Mouse (Mus musculus) heart, embryonic 16.5 days (tissue): ENCODE measurements around the gene Kat7. TPM values are rescaled to one million over a fixed set of nuclear protein-coding genes. Genes with fewer than 3 reads are reported as not detected.

ENCODE experiments used
- ATAC-seq: fragments of 200-750 bp; cut with Nextera tagmentation; replicated peaks from 2 replicates; pipeline ENCODE4 v1.8.0; 2017; ENCODE audit warnings: moderate number of reproducible peaks; ENCODE audit not compliant: insufficient read depth, low FRiP score; ENCODE audit errors: extremely low read depth
- H3K27ac ChIP-seq: fragments of 300-500 bp; sonication (generic); 2 replicates; pipeline ENCODE4 v1.5.1; 2014; ENCODE audit warnings: mild to moderate bottlenecking, low read length, control low read depth, moderate library complexity
- H3K27me3 ChIP-seq: fragments of 300-500 bp; sonication (generic); 2 replicates; pipeline ENCODE4 v1.6.1; 2014; ENCODE audit warnings: low read length, mixed read lengths; ENCODE audit not compliant: control insufficient read depth, insufficient read depth
- H3K36me3 ChIP-seq: fragments of 300-500 bp; sonication (generic); 2 replicates; pipeline ENCODE4 v1.6.1; 2014; ENCODE audit not compliant: control insufficient read depth, insufficient read depth
- H3K4me1 ChIP-seq: fragments of 300-500 bp; sonication (generic); 2 replicates; pipeline ENCODE4 v1.6.1; 2014; ENCODE audit warnings: low read length, mixed read lengths; ENCODE audit not compliant: control insufficient read depth, insufficient read depth
- H3K4me2 ChIP-seq: fragments of 300-500 bp; sonication (generic); 2 replicates; pipeline ENCODE4 v1.6.1; 2014; ENCODE audit warnings: low read depth, mild to moderate bottlenecking, control low read depth, low read length
- H3K4me3 ChIP-seq: fragments of 300-500 bp; sonication (generic); 2 replicates; pipeline ENCODE4 v1.5.1; 2014; ENCODE audit warnings: mild to moderate bottlenecking, control low read depth, low read length
- H3K9ac ChIP-seq: fragments of 300-500 bp; sonication (generic); 2 replicates; pipeline ENCODE4 v1.6.1; 2014; ENCODE audit warnings: low read length, control low read depth
- H3K9me3 ChIP-seq: fragments of 300-500 bp; sonication (generic); replicated peaks from 2 replicates; pipeline ENCODE4 v1.6.1; 2016; ENCODE audit warnings: low read length; ENCODE audit not compliant: control insufficient read depth
- WGBS: fragments of 180-500 bp; shearing (Covaris S2); extraction: QIAGEN DNeasy Blood & Tissue Kit; methylation state at CpG from one replicate; pipeline ENCODE4 v1.1.7; 2014; 5-methylcytosine and 5-hydroxymethylcytosine counted together
- polyA plus RNA-seq: library from polyadenylated mRNA; unstranded; fragments of >200 nt; fragmentation: Nextera tagmentation; extraction: Ambion mirVana; gene quantifications from 2 replicates; pipeline ENCODE4 v1.2.1, GENCODE M21; 2015

The Kat7 gene
- polyA plus RNA-seq = 49.8 and 51.1 TPM in 2 replicates

DNA sequence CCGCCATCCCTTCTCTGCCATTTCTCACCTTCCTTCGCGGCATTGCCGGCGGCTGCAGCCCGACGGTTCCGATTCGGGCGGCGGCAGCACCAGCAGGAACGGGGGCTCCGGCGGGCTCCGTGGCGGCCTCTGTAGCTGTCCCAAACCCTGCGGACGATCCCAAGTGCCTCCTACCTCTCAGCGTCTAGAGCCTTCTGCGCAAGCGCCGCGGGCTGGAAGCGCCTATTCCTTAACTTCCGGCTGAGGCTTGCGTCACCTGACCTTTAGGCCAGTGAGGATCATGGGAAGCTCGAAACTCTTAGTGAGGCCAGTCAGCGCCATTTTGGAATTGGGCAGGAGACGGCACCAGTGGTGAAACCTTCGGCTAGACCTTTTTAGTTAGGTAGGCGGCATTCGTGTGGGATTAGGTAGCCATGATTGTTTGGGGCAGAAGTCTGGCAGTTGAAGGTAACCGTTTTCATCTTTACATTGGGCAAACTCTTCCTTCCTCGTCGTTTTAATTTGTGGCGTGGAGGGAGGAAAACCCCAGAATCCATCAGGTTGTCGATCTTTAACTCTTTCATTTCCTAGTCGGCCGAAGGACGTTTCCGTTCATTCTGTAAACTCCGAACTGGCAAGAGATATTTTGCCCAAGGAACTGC, at the start of gene Kat7:
TSS of gene Kat7 (minus strand) at position 240 of the 641 bp plus-strand sequence.
- peak within 1 kb of the TSS; percentile 93 for H3K4me2 ChIP-seq
- H3K9me3 ChIP-seq = no peaks in the 10 kb centered on the region
- H3K9ac ChIP-seq = peak within 1 kb of the TSS; percentile 100
- peak within 1 kb of the TSS; percentile 99 for H3K27ac ChIP-seq
- under 1% methylated on average over 42 of the region's 42 CpGs for WGBS
- ATAC-seq = peak; percentile 91
- H3K27me3 ChIP-seq = no peaks in the 10 kb centered on the region
- H3K36me3 ChIP-seq = peaks cover 8% of the 10 kb centered on the region
- peak within 1 kb of the TSS; percentile 98 for H3K4me3 ChIP-seq
- H3K4me1 ChIP-seq = peaks cover 18% of the 10 kb centered on the region

DNA sequence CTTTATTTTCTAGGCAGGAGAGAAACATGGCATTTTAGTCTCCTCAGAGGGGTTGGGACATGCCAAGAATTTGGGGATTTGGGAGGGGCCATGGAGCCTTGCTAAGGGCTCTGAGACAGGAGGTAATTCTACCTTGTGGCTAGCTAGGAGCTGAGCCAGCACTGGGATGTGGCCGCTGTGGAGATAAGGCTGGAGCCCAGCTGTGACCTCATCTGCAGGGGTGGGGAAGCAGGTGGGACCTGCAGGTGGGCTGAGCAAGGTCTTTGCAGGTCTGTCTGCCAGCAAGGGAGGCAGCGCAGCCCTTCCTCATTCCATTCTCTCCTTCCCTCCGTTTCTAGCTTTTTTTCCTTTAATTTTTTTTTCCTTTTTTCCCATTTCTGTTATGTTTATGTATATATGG, 48.2 kb upstream of the Kat7 start:
- no peak overlapping the region for H3K9ac ChIP-seq
- H3K27me3 ChIP-seq = no peaks in the 10 kb centered on the region
- H3K4me1 ChIP-seq = peaks cover 22% of the 10 kb centered on the region
- H3K36me3 ChIP-seq = no peaks in the 10 kb centered on the region
- ATAC-seq = no peak
- H3K27ac ChIP-seq = no peak overlapping the region
- H3K9me3 ChIP-seq = no peaks in the 10 kb centered on the region
- H3K4me3 ChIP-seq = no peak overlapping the region
- WGBS = 52% methylated on average over 3 of the region's 3 CpGs
- no peak overlapping the region for H3K4me2 ChIP-seq

DNA sequence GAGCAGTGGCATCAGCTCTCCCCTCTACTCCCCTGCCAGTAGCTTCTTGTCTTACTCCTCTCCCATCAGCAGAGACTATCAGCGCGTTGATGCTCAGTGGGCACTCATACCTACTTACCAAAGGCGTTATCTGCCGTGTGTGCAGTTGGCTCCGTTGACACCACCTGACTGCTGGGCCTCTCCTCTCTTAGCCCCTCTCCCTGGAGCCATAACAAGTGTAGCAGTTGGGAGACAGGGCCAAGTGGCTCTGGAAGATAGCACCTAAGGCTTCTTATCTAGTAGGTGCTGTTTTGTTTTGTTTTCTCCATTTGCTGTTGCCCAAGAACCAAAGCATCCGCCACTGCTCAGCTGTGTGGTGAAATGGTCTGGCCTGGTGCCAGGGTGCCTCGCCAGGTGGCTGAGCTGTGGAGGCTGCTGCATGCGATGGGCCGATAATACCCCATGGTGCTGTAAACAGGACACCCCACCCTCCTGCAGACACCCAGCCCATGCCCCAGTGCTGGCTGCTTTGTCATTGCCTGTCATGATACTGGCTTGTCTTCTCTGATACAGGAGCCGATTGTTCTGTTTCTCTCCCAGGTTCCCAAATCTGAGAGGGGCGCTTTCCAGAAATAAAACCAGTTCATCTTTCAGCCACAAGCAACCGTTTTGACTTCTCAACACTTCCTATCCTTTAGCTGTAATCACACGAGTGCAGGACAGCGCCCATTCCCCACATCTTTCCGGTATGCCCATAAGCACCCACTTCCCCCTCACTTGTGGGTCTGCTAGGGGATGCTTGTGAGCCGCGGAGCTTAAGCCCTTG, 46.6 kb upstream of the Kat7 start:
- 41% methylated on average over 17 of the region's 17 CpGs for WGBS
- peak overlapping the region; percentile 19; the same call in 1 of the 2 replicates for H3K27ac ChIP-seq

DNA sequence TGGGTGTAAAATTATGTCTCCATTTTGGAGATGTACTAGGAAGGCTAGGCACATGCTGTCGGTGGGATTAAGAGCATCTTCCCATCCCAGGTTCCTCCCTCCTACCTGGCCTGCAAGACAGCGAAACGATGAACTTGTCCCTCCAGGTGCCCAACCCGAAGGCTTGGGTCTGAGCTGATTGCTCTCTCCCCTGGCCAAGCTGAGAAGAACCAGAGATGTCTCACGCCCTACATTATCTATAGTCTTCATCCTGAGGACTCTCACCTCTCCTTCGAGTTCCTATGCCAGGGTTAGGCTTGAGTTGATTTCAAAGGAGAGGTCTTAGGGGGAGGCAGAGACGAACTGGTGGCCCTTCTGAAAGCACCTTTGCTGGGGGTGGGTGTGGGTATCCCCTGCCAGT, 46.0 kb upstream of the Kat7 start:
- H3K4me1 ChIP-seq = peaks cover 22% of the 10 kb centered on the region
- H3K4me2 ChIP-seq = 0 out of 2 replicates have a peak overlapping the region, but pooled peaks have one; percentile 19
- ATAC-seq = no peak
- 83% methylated on average over 7 of the region's 7 CpGs for WGBS
- H3K9me3 ChIP-seq = no peaks in the 10 kb centered on the region
- H3K27me3 ChIP-seq = no peaks in the 10 kb centered on the region
- H3K9ac ChIP-seq = no peak overlapping the region
- H3K27ac ChIP-seq = 0 out of 2 replicates have a peak overlapping the region, but pooled peaks have one; percentile 11
- H3K4me3 ChIP-seq = no peak overlapping the region
- no peaks in the 10 kb centered on the region for H3K36me3 ChIP-seq

More for the DNA sequence above, 46.6 kb upstream of the Kat7 start:
- peaks cover 22% of the 10 kb centered on the region for H3K4me1 ChIP-seq
- peak; percentile 58 for ATAC-seq
- H3K27me3 ChIP-seq = no peaks in the 10 kb centered on the region
- H3K4me3 ChIP-seq = no peak overlapping the region
- H3K36me3 ChIP-seq = no peaks in the 10 kb centered on the region
- H3K4me2 ChIP-seq = peak overlapping the region; percentile 19; the same call in 1 of the 2 replicates
- no peaks in the 10 kb centered on the region for H3K9me3 ChIP-seq
- H3K9ac ChIP-seq = no peak overlapping the region

DNA sequence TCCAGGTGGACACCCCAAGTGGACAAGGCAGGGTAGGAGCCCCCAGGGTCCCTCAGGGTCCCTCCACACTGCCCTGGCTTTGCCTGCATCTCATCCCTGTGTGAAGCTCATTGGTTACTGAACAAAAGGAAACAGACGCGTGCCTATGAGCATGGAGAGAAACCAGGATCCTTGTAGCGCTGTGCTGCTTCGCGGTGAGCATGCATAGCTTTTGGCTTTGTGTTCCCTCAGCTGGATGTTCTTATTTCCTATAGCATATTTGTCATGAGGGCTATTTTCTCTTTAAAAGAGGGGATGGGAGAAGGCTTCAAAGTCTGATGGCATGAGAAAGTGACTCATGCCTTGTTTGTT, 45.6 kb upstream of the Kat7 start:
- H3K9me3 ChIP-seq = no peaks in the 10 kb centered on the region
- no peak overlapping the region for H3K27ac ChIP-seq
- peak overlapping the region; percentile 36 for H3K4me2 ChIP-seq
- no peaks in the 10 kb centered on the region for H3K27me3 ChIP-seq
- no peaks in the 10 kb centered on the region for H3K36me3 ChIP-seq
- no peak for ATAC-seq
- H3K4me3 ChIP-seq = no peak overlapping the region
- peaks cover 22% of the 10 kb centered on the region for H3K4me1 ChIP-seq
- no peak overlapping the region for H3K9ac ChIP-seq
- 89% methylated on average over 5 of the region's 5 CpGs for WGBS

DNA sequence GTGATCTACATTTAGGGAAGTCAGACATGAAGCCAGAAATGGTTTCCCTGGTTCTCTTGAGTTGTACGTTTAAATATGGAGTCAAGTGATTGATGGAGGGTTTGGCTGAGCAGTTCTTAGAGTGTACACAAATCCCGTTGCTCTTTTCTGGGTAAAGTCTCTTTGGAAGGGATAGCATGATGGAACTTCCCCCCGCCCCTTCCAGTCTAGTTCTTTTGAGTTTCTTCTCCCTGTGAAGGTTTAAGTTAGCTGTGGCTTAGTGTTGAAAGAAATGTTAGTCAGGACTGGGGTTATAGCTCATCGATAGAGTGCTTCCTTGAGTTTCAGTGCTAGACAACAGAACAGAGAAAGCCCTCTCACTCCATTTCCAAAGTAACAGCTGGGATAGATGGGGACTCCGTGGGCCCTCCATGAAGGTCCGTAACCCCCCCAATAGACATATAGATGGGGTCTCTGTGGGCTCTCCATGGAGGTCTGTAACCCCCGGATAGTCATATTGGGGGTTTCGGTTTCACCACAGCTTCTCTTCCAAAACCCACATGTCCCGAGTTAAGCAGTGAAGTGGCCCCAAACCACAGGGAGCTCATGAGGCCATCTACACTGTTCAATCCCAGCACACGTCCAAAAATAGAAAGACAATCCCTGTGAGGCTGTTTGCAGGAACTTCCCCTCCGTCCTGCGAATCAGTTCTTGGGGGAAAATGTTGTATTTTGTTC, 45.1 kb upstream of the Kat7 start:
- H3K4me3 ChIP-seq = no peak overlapping the region
- H3K27ac ChIP-seq = 0 out of 2 replicates have a peak overlapping the region, but pooled peaks have one; percentile 16
- H3K4me1 ChIP-seq = peaks cover 22% of the 10 kb centered on the region
- H3K9ac ChIP-seq = no peak overlapping the region
- no peaks in the 10 kb centered on the region for H3K36me3 ChIP-seq
- H3K9me3 ChIP-seq = no peaks in the 10 kb centered on the region
- H3K27me3 ChIP-seq = no peaks in the 10 kb centered on the region
- ATAC-seq = no peak
- H3K4me2 ChIP-seq = peak overlapping the region; percentile 36
- WGBS = 68% methylated on average over 12 of the region's 12 CpGs

DNA sequence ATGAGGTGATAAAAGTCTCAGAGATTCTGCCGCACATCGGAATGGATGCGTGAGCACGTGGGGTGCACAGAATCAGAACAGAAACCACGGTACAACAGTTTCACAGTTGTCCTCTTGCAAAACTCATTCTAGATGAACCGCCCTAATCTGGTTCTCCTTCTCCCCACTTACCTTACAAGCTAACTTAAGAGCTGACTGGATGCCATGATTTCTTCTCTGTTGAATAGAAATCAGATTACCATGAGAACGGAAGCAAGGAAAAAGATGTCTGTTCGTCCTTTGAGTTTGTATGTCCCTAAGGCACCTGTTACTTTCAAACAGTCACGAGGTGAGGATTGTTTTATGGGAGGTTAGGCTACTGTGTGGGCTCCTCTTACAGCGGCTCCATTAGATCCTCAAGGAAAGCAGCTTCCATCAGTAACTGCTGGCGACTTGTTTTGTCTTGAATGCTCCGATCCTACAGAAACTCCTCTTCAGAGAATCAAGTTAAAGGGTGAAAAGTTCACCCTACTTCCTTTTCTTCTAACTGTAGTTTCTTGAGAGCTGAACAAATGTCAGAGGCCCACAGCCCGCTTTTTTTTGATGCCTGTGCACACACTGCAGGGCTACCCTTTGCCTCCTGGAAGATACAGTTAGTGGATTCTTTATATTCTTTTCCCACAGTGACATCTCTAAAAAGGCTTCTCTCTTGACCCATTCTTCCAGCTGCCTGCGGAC, 44.3 kb upstream of the Kat7 start:
- WGBS = 82% methylated on average over 14 of the region's 14 CpGs
- H3K27ac ChIP-seq = no peak overlapping the region
- H3K36me3 ChIP-seq = no peaks in the 10 kb centered on the region
- no peaks in the 10 kb centered on the region for H3K9me3 ChIP-seq
- no peak for ATAC-seq
- peaks cover 22% of the 10 kb centered on the region for H3K4me1 ChIP-seq
- H3K9ac ChIP-seq = no peak overlapping the region
- H3K27me3 ChIP-seq = no peaks in the 10 kb centered on the region
- H3K4me2 ChIP-seq = 0 out of 2 replicates have a peak overlapping the region, but pooled peaks have one; percentile 0
- no peak overlapping the region for H3K4me3 ChIP-seq

DNA sequence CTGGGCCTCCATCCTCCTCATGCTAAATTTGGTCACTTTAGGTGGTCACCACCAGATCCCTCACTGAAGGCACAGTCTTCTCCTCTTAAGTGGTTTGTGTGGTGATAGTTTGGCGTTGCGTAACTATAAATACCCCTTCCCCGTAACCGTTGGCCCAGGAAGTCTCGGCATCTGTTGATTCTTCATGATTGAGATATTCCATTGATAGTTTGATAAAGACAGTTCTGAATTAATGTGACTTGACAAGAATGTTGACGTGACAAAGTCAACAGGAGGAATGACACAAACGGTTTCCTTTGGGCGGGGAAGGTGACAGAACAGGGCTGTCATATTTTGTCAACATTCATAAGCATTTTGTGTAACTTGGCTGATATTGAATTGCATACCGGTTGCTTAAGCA, 43.2 kb upstream of the Kat7 start:
- H3K4me2 ChIP-seq = no peak overlapping the region
- H3K27me3 ChIP-seq = no peaks in the 10 kb centered on the region
- WGBS = 72% methylated on average over 9 of the region's 9 CpGs

More for the DNA sequence above, 43.2 kb upstream of the Kat7 start:
- Histone ChIP-seq H3K4me3 (no peak overlapping the region), H3K9me3 (no peaks in the 10 kb centered on the region), H3K27ac (no peak overlapping the region), H3K36me3 (no peaks in the 10 kb centered on the region), H3K9ac (no peak overlapping the region), H3K4me1 (peaks cover 22% of the 10 kb centered on the region)
- no peak for ATAC-seq
